Mouse (Mus musculus): ENCODE results near the gene Aff3.

- no peak for TF ChIP-seq CTCF (IDR thresholded peaks at IDR 0.05)
- no peak for TF ChIP-seq POLR2A (IDR thresholded peaks at IDR 0.05; ENCODE audit: insufficient read depth, low read depth, low read length)
Observed at GRCm38 (mm10) chr1:38626388-38626738, 38.4 kb downstream of the Aff3 start.
